Mouse (Mus musculus) brain, embryonic 14.5 days (tissue): Measurements from ENCODE around the gene Fhdc1.

Experiments
- CTCF ChIP-seq: fragments of 200-500 bp; IDR thresholded peaks from 2 replicates; pipeline ENCODE4 v1.5.1; 2012; ENCODE audit warnings: inconsistent platforms, mild to moderate bottlenecking, moderate library complexity, borderline replicate concordance; ENCODE audit not compliant: insufficient read depth, insufficient read length; ENCODE audit errors: extremely low read depth
- POLR2A ChIP-seq: fragments of 200-500 bp; IDR thresholded peaks from 2 replicates; pipeline ENCODE4 v1.6.1; 2012; ENCODE audit warnings: mild to moderate bottlenecking, inconsistent platforms, borderline replicate concordance; ENCODE audit not compliant: poor library complexity, insufficient read depth, insufficient read length, severe bottlenecking; ENCODE audit errors: extremely low read depth

DNA sequence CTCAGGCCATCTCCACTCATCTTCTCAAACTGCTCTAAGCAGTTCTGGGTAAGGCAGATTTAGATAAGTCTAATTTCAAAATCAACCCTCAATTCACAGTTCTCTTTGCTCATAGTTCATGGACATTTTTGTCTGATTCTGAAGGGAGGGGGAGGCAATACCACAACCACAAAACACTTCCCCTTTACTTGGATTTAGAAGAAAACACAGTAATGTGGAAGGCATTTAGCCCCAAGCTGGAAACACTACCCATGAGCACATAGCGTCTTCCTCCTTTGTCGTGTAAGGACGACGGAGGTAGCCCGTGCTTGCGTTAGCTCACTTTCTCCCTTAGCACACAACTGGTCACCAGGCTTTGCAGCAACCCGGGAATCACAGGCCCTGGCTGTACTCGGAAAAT lies 24.1 kb upstream of the Fhdc1 start:
- TF ChIP-seq CTCF: no peak
- TF ChIP-seq POLR2A: no peak
